Mouse (Mus musculus): ENCODE data around the gene Wbp2.
"Not testable (repeated sequence)": the region's sequence is repeated elsewhere in the genome, so short reads cannot be mapped to it uniquely, and the experiment has no call there.

Wbp2 gene

DNA sequence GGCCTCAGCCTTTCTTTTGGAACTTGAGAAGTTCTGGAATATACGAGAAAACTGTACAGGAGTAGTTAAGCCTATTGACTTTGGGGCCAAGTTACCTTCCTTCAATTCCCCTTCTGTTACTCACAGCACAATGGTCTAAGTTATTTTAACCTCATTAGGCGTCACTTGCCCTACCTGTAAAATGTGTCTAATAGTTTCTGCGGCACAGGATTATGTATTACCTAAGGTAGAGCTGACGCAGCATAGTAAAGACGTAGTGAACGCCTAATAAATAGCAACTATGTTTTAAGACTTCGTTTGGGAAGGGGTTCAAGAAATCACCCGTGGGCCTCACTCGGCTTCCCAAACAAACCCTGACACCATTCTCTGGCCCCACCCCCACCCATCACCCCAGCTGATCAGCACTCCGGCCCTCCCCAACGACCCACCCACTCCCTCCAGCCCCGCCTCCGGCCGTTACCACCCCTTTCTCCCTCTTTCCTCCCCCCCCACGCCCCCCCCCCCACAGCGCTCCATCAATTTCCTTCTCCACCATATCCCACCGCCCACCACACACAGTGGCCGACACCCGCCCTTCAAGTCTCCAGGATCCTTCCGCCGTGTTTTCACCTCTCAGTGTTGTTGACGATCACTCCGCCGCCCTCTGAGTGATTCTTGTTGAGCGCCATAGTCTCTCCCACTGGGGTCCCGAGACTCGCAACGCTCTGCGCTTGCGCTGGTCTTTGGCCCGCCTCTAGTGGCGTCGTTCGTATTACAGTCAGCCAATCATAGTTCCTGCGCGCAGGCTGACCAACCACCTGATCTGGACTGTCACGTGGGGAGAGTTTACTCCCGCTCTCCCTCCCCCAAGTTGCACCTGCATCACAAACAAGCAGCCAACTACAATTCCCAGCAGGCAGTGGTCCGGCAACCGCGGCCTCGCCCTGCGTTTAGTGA, at the start of gene Wbp2:
Wbp2 (minus strand) TSS at position 738 of the 936 bp plus-strand sequence.
- DNase-seq (ENCODE audit: low spot score), result peak; percentile 99

DNA sequence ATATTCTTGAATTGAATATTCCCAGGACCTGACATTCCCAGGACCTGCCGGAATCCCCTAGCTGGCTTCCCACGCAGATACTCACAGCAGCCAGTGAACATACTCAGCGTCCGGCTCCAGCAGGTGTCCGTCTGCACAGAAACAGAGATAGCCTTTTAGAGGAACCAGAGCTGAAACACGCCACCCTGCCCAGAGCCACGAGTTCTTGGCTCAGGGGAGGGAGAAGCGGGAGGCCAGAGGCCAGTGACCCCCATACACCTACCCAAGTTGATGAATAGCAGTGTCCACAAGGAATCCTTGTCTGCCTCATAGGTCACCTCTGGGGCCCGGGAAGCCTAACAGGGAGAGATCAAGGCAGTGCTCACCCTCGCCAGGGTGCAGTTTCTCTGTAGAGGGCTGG, 47.4 kb upstream of the Wbp2 start:
- no peak for DNase-seq (ENCODE audit: low spot score)

DNA sequence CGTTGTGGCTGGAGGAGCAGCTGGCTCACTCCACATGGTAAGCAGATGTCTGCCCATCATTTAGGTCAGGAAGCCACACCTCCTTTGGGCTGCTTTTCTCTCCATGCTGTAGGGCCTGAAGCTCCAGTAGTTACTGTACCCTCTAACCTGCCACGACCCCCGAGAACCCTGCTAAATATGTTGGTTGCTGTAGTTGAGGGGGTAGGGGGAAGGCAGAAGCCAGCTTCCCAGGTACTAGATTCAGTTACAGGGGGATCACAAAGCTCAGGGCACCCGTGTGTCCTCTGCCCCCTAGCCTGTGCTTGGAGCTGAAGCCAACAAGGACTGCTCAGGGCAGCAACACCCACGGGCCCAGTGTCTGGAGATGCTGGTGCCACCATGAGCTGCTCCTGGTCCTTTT, 46.7 kb upstream of the Wbp2 start:
- no peak for DNase-seq (ENCODE audit: low spot score)

- DNase-seq (ENCODE audit: low spot score), result no peak
These were observed 45.9 kb upstream of the Wbp2 start for GRCm38 (mm10) chr11:116132366-116133333.

DNA sequence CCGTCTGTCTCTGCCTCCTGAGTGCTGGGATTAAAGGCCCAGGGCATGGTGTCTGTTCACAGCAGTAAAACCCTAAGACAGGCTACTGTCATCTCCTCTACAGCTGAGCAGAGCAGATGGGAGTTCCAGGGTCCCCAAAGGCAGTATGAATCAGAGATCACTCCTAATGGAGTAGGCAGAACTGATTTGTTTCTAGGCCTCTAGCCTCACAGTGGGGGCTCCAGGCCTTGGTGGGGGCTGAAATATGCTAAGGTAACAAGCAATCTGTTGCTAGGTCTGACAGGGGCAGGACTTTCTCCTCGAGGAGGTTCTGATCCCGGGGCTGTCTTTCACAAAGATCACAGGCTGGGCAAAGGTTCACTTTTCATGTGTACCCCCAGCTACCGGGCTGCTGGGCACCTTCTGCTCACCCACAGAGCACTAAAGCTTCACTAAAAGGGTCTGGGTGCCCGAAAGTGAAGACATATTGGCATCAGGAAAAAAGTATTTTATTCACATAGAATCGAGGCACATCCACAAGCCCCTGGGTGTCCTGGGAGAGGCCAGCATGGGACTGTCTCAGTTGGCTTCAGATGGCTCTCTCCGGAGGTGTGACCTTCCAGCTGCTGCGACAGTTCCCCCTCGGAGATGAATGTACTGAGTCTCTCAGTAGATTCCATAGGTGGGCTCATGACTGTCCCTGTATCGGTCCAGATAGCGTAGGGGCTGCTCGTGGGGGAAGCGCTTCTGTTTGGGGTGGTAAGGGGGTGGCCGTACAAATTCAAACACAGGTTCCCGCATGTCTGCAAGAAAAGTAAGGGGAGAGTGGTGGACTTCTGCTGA, 44.8 kb upstream of the Wbp2 start:
- DNase-seq (ENCODE audit: low spot score), result no peak

- DNase-seq (ENCODE audit: low spot score), result peak; percentile 73
These were observed 43.9 kb upstream of the Wbp2 start, which contains the start of gene Trim65 for GRCm38 (mm10) chr11:116130488-116131205. Gene Trim65 (minus strand): TSS chr11:116131128.

- no peak for DNase-seq (ENCODE audit: low spot score)
These were observed 43.2 kb upstream of the Wbp2 start for GRCm38 (mm10) chr11:116129993-116130487.

- no peak for DNase-seq (ENCODE audit: low spot score)
These were observed 42.4 kb upstream of the Wbp2 start for GRCm38 (mm10) chr11:116129091-116129790.

DNA sequence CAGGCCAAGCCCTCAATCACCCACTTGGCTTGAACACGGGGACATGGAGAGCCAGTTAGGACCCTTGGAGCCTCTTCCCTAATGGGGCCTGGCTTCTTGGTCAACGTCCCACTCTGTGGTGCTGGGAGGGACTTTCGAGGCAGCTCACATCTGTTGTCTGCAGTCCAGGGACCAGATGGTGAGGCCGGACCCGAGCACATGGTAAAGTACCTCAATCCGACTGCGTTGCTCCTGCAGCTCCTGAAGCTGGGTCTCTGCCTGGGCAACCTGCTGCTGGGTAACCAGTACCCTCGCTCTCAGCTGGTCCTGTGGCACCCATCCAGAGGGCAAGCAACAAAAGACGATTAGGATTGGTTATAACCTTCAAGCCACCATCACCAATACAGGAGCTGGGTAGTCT, 41.2 kb upstream of the Wbp2 start:
- DNase-seq (ENCODE audit: low spot score), result no peak

DNA sequence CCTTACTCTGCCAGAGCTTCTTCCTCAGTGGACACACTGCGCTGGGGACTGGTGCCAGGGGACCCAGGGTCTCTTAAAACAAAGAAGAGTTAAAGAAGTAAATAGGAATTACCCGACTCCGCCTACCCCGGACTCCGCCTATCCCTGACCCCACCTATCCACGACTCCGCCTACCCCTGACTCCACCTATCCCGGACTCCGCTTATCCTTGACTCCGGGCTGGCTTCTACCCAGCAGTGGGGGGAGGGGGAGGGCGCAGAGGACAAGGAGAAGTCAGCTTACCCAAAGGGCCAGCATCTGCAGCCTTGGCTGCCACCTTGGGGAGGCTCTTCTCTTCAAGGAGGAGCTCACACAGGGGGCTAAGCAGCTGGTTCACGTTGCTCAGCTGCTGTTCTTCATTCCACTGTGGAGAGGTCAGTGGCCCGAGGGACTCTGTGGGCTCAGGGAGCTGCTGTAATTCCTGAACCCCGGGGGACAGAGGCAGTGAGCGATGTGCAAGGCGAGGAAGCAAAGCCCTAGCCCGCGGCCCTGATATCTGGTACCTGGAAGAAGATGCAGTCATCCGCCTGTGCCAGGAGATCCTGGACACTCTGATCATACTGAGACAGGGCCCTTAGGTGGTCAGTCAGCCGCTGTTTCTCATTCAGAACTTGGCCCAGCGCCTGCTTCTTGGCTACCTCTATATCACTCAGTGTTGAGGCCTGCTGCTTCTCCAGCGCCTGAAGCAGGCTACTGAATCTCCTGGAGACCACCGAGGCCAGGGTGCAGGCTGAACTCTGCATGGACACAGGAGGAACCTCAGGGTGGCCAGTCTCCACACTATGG, 40.6 kb upstream of the Wbp2 start, which contains the start of gene Trim47:
Trim47 (minus strand) TSS at position 55 of the 825 bp plus-strand sequence.
- DNase-seq (ENCODE audit: low spot score), result no peak

GRCm38 (mm10) chr11:116126261-116126660, 39.5 kb upstream of the Wbp2 start:
- DNase-seq (ENCODE audit: low spot score), result no peak

- DNase-seq (ENCODE audit: low spot score), result not testable (repeated sequence)
These were observed 35.0 kb upstream of the Wbp2 start for GRCm38 (mm10) chr11:116121731-116122245.

- DNase-seq (ENCODE audit: low spot score), result no peak
These were observed 31.0 kb upstream of the Wbp2 start for GRCm38 (mm10) chr11:116117819-116118218.

DNA sequence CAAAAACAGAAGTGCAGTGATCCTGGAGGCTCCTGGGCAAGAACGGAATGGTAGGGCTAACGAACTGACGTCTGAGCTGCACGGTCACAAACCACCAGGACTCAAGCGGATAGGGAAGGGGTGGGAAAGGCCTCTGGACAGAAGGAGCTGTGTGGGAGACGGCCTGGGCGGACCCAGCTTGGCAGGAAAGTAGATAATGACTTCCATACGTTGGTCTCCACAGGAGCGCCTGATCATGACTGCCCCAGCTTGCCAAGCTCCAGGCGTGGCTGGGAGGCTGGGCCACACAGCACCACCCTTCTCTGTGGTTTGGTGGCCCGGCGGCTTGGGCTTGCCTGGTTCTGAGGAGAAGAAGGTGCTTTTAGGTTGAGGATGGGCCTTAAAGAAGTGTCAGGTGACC, 30.4 kb upstream of the Wbp2 start:
- no peak for DNase-seq (ENCODE audit: low spot score)

DNA sequence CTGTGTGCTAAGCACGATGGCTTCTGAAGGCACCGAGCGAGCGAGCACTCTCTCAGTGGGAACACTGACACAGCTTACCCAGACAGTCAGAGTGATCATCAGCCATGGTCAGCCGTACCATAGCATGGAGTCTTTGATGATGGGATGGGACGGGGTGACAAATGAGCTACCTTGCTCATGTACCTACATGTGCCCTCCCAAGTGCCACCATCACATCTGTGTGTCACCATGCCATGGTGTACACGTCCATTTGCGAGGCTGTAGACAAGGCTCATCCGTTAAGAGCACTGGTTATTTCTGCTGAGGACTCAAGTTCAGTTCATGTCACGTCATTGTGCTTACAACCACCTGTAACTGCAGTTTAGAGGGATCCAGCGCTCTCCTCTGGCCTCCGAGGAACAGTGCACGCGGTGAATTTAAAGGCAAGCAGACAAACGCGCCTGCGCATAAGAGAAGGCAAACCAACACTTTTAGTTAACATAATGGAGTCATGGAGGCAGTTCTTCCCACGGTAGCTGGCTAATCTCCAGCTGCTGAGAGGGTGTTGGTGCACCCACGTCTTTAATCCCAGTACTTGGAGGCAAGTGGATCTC, 24.9 kb upstream of the Wbp2 start:
- no peak for DNase-seq (ENCODE audit: low spot score)

DNA sequence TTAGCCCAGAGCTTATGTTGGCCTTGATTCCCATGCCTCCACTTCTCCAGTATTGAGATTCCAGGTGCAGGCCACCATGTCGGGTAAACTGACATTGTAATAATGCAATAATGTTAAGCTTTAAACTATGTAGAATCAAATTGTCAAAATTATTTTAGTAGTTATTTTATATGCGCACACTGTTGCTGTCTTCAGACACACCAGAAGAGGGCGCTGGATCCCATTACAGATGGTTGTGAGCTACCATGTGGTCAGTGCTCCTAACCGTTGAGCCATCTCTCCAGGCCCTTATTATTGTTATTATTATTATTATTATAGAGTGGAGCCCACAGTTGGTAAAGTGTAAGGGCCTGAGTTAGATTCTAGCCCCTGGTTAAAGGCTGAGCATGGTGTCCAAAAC, 24.3 kb upstream of the Wbp2 start:
- no peak for DNase-seq (ENCODE audit: low spot score)

GRCm38 (mm10) chr11:116110540-116110939, 23.7 kb upstream of the Wbp2 start:
- DNase-seq (ENCODE audit: low spot score), result no peak

- DNase-seq (ENCODE audit: low spot score), result no peak
These were observed 23.3 kb upstream of the Wbp2 start for GRCm38 (mm10) chr11:116110131-116110530.

Data from left cerebral cortex, adult 11 months (tissue).